Mouse (Mus musculus): ENCODE measurements around the gene Tcp11.

DNA sequence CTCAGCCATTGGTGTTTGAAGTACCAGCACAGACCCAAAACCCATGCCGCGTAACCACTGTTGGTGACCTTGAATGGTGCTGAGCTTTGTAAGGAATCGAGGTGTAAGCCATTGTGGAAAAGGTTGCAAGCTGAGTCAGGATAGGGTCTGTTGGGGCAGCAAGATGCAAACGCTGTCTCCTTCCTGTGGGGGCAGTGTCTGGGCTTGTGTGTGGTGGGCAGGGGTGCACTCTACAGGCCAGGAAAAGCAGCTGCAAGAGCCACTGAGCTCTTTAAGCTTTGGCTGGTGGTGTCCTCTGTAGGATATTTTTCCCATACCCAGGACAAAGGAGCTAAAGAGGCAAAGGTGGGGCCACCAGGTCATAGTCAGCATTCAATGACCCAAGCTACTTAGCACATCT, 32.0 kb downstream of the Tcp11 start:
- TF ChIP-seq CTCF (IDR thresholded peaks at IDR 0.05; ENCODE audit: insufficient read depth, low read length), result peak; percentile 85
- TF ChIP-seq POLR2A (IDR thresholded peaks at IDR 0.05; ENCODE audit: borderline replicate concordance, extremely low read depth, low read depth, low read length), result no peak

Data from lung, adult 2 months (tissue).